Mouse (Mus musculus): ENCODE results near the gene Gmeb1. TPM values are rescaled to one million over a fixed set of nuclear protein-coding genes. Genes with fewer than 3 reads are reported as not detected.

Gene Gmeb1
- total and polyA plus RNA-seq, 3 experiments: 7.9 to 19.3 (median 9.0) TPM

DNA sequence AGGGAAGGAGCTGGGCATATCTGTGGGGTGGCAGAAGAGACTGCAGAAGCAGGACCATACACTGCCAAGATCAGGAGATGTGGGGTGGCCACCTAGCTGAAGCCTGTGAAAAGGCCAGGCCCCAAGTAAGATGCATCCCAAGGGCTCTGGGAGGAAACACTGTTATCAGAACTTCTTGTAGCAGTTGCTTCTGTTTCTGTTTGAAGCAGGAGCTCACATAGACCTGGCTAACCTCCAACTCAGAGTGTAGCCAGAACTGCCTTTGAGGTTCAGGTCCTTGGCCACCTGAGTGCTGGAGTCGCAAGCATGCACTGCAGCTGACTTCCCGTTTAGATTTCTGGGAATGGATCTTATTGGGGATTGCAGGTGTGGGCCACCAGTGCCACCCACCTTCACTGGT is 43.6 kb downstream of the Gmeb1 start:
- TF ChIP-seq MAFK (IDR thresholded peaks at IDR 0.05; ENCODE audit: insufficient replicate concordance, low read length) (no peak), IRF4 (IDR thresholded peaks at IDR 0.05; ENCODE audit: low read depth, low read length) (no peak), ELF1 (IDR thresholded peaks at IDR 0.05; ENCODE audit: low read depth, low read length) (no peak), ZMIZ1 (IDR thresholded peaks at IDR 0.05; ENCODE audit: low read depth, low read length) (no peak), MAX (IDR thresholded peaks at IDR 0.05; ENCODE audit: low read length) (no peak)

GRCm38 (mm10) chr4:132216602-132217001 is 44.8 kb downstream of the Gmeb1 start:
- Histone ChIP-seq H3K9me3 (replicated peaks; ENCODE audit: low read length) (no peaks in the 10 kb centered on the region), H3K27me3 (replicated peaks) (no peaks in the 10 kb centered on the region), H3K27ac (ENCODE audit: insufficient read depth, low read depth) (no peak overlapping the region), H3K4me2 (ENCODE audit: insufficient read depth, low read depth, poor library complexity, severe bottlenecking) (no peak overlapping the region), H3K79me2 (replicated peaks; ENCODE audit: control insufficient read depth, extremely low read depth, insufficient read depth, poor library complexity, severe bottlenecking) (peaks cover 1% of the 10 kb centered on the region), H3K4me1 (ENCODE audit: control insufficient read depth in 1 of 2, insufficient read depth in 2 of 2) (peaks cover 4 to 22% of the 10 kb centered on the region in 2 experiments; a peak in 2 of 4 replicates), H3K36me3 (replicated peaks in 1 of 2; ENCODE audit: control insufficient read depth in 1 of 2, insufficient read depth in 1 of 2, low read length in 1 of 2) (no peaks in the 10 kb centered on the region), H3K9ac (ENCODE audit: insufficient read depth, low read depth) (no peak overlapping the region), H3K4me3 (replicated peaks in 1 of 3; ENCODE audit: low read depth in 2 of 3, low read length in 2 of 3, poor library complexity in 1 of 3) (no peak overlapping the region)
- dilution Hi-C loops (cut with MboI; ENCODE audit: extremely low pct_ligation_motif_present, extremely low pct_unique_long_range_greater_than_20kb, low sequenced_read_pairs) (no loop called here), in situ Hi-C loops (cut with MboI; ENCODE audit: low pct_ligation_motif_present, low pct_unique_long_range_greater_than_20kb, low sequenced_read_pairs) (loop anchor here (5.0 kb wide), 1 partner anchor 36 kb away; no protein-coding TSS in a partner anchor)
- no peak for DNase-seq (ENCODE audit: extremely low read depth)
- TF ChIP-seq USF1 (IDR thresholded peaks at IDR 0.05; ENCODE audit: low read depth, low read length): no peak
- no peak for TF ChIP-seq POLR2AphosphoS2 (IDR thresholded peaks at IDR 0.05; ENCODE audit: low read depth, low read length)
- TF ChIP-seq ZKSCAN1 (IDR thresholded peaks at IDR 0.05; ENCODE audit: borderline replicate concordance, low read depth, low read length): no peak
- TF ChIP-seq JUN (IDR thresholded peaks at IDR 0.05; ENCODE audit: insufficient read depth, low read depth, low read length): no peak
- TF ChIP-seq ZMIZ1 (IDR thresholded peaks at IDR 0.05; ENCODE audit: low read depth, low read length): no peak
- no peak for TF ChIP-seq IRF4 (IDR thresholded peaks at IDR 0.05; ENCODE audit: low read depth, low read length)
- no peak for TF ChIP-seq MXI1 (IDR thresholded peaks at IDR 0.05; ENCODE audit: low read depth, low read length)
- TF ChIP-seq ZC3H11A (IDR thresholded peaks at IDR 0.05; ENCODE audit: low read depth, low read length): no peak
- no peak for TF ChIP-seq UBTF (IDR thresholded peaks at IDR 0.05; ENCODE audit: low read depth, low read length)
- no peak for TF ChIP-seq PAX5 (IDR thresholded peaks at IDR 0.05; ENCODE audit: low read length)
- no peak for TF ChIP-seq RCOR1 (conservative IDR thresholded peaks at IDR 0.05; ENCODE audit: low read depth, low read length)
- no peak for TF ChIP-seq ETS1 (conservative IDR thresholded peaks at IDR 0.05; ENCODE audit: low read depth, low read length)

More for the DNA sequence above, 43.6 kb downstream of the Gmeb1 start:
- H3K9ac ChIP-seq (ENCODE audit: insufficient read depth, low read depth): no peak overlapping the region
- peaks cover 4 to 17% of the 10 kb centered on the region in 2 experiments; a peak in 2 of 4 replicates for H3K4me1 ChIP-seq (ENCODE audit: control insufficient read depth in 1 of 2, insufficient read depth in 2 of 2)
- no peak overlapping the region for H3K4me2 ChIP-seq (ENCODE audit: insufficient read depth, low read depth, poor library complexity, severe bottlenecking)
- no peak overlapping the region for H3K4me3 ChIP-seq (replicated peaks in 1 of 3; ENCODE audit: low read depth in 2 of 3, low read length in 2 of 3, poor library complexity in 1 of 3)
- H3K79me2 ChIP-seq (replicated peaks; ENCODE audit: control insufficient read depth, extremely low read depth, insufficient read depth, poor library complexity, severe bottlenecking): no peaks in the 10 kb centered on the region
- no peak overlapping the region for H3K27ac ChIP-seq (ENCODE audit: insufficient read depth, low read depth)
- in situ Hi-C loops (cut with MboI; ENCODE audit: low pct_ligation_motif_present, low pct_unique_long_range_greater_than_20kb, low sequenced_read_pairs): loop anchor here (5.0 kb wide), 1 partner anchor 35 kb away; no protein-coding TSS in a partner anchor
- dilution Hi-C loops (cut with MboI; ENCODE audit: extremely low pct_ligation_motif_present, extremely low pct_unique_long_range_greater_than_20kb, low sequenced_read_pairs): no loop called here
- H3K27me3 ChIP-seq (replicated peaks): no peaks in the 10 kb centered on the region
- H3K36me3 ChIP-seq (replicated peaks in 1 of 2; ENCODE audit: control insufficient read depth in 1 of 2, insufficient read depth in 1 of 2, low read length in 1 of 2): no peaks in the 10 kb centered on the region
- no peaks in the 10 kb centered on the region for H3K9me3 ChIP-seq (replicated peaks; ENCODE audit: low read length)
- no peak for DNase-seq (ENCODE audit: extremely low read depth)

All from CH12.LX (cell line).